Mouse (Mus musculus) intestine, embryonic 16.5 days (tissue): ENCODE measurements around the gene 2900026A02Rik. TPM values are rescaled to one million over a fixed set of nuclear protein-coding genes. Genes with fewer than 3 reads are reported as not detected.

ENCODE experiments used
- ATAC-seq: fragments of 200-750 bp; cut with Nextera tagmentation; 2 replicates; pipeline ENCODE4 v1.8.0; 2017; ENCODE audit warnings: moderate TSS enrichment, moderate library complexity
- H3K27ac ChIP-seq: fragments of 300-500 bp; sonication (generic); 2 replicates; pipeline ENCODE4 v1.5.1; 2014; ENCODE audit warnings: mild to moderate bottlenecking, low read length
- H3K27me3 ChIP-seq: fragments of 300-500 bp; sonication (generic); replicated peaks from 2 replicates; pipeline ENCODE4 v1.6.1; 2014; ENCODE audit warnings: low read length, control low read depth, mixed read lengths; ENCODE audit not compliant: control insufficient read depth, insufficient read depth
- H3K36me3 ChIP-seq: fragments of 300-500 bp; sonication (generic); 2 replicates; pipeline ENCODE4 v1.6.1; 2014; ENCODE audit warnings: low read length, control low read depth; ENCODE audit not compliant: control insufficient read depth, insufficient read depth
- H3K4me1 ChIP-seq: fragments of 300-500 bp; sonication (generic); 2 replicates; pipeline ENCODE4 v1.6.1; 2014; ENCODE audit warnings: low read length, control low read depth, mixed read lengths; ENCODE audit not compliant: control insufficient read depth, insufficient read depth
- H3K4me2 ChIP-seq: fragments of 300-500 bp; sonication (generic); 2 replicates; pipeline ENCODE4 v1.6.1; 2014; ENCODE audit warnings: low read depth, low read length, control low read depth
- H3K4me3 ChIP-seq: fragments of 300-500 bp; sonication (generic); 2 replicates; pipeline ENCODE4 v1.5.1; 2014; ENCODE audit warnings: mild to moderate bottlenecking, low read length
- H3K9ac ChIP-seq: fragments of 300-500 bp; sonication (generic); 2 replicates; pipeline ENCODE4 v1.6.1; 2014; ENCODE audit warnings: low read depth, low read length
- H3K9me3 ChIP-seq: fragments of 300-500 bp; sonication (generic); 2 replicates; pipeline ENCODE4 v1.6.1; 2016; ENCODE audit warnings: low read length, control low read depth; ENCODE audit not compliant: control insufficient read depth
- WGBS: fragments of 180-500 bp; shearing (Covaris S2); extraction: QIAGEN DNeasy Blood & Tissue Kit; methylation state at CpG from one replicate; pipeline ENCODE4 v1.1.7; 2014; 5-methylcytosine and 5-hydroxymethylcytosine counted together
- polyA plus RNA-seq: library from polyadenylated mRNA; unstranded; fragments of >200 nt; fragmentation: Nextera tagmentation; extraction: Ambion mirVana; gene quantifications from 2 replicates; pipeline ENCODE4 v1.2.1, GENCODE M21; 2015

Gene 2900026A02Rik
- polyA plus RNA-seq, 1 experiment from 2014 or later = 8.3 TPM

- WGBS = 16% methylated on average over 5 of the region's 5 CpGs
- H3K9ac ChIP-seq = no peak overlapping the region
- H3K4me2 ChIP-seq = no peak overlapping the region
- no peak overlapping the region for H3K27ac ChIP-seq
- H3K36me3 ChIP-seq = no peaks in the 10 kb centered on the region
- H3K4me3 ChIP-seq = no peak overlapping the region
- H3K9me3 ChIP-seq = no peaks in the 10 kb centered on the region; the same call in 1 of the 2 replicates
- H3K4me1 ChIP-seq = 0 out of 2 replicates have a peak, but pooled peaks cover 3% of the 10 kb centered on the region
- peak; percentile 36; the same call in 1 of the 2 replicates for ATAC-seq
- H3K27me3 ChIP-seq = no peaks in the 10 kb centered on the region
Observed at GRCm38 (mm10) chr5:113041567-113042071, 179.4 kb downstream of the 2900026A02Rik start.

- no peaks in the 10 kb centered on the region for H3K9me3 ChIP-seq
- no peaks in the 10 kb centered on the region for H3K27me3 ChIP-seq
- no peak overlapping the region for H3K27ac ChIP-seq
- no peak overlapping the region for H3K4me3 ChIP-seq
- H3K9ac ChIP-seq = no peak overlapping the region
- ATAC-seq = no peak
- 53% methylated on average over 6 of the region's 6 CpGs for WGBS
- H3K36me3 ChIP-seq = no peaks in the 10 kb centered on the region
- H3K4me1 ChIP-seq = peaks cover 8% of the 10 kb centered on the region; the same call in 1 of the 2 replicates
- H3K4me2 ChIP-seq = no peak overlapping the region
Observed at GRCm38 (mm10) chr5:113040776-113041175, 180.3 kb downstream of the 2900026A02Rik start.

- no peak overlapping the region for H3K27ac ChIP-seq
- no peak overlapping the region for H3K9ac ChIP-seq
- H3K4me1 ChIP-seq = peaks cover 17% of the 10 kb centered on the region
- no peaks in the 10 kb centered on the region for H3K9me3 ChIP-seq
- no peaks in the 10 kb centered on the region for H3K36me3 ChIP-seq
- ATAC-seq = no peak
- 85% methylated on average over 6 of the region's 6 CpGs for WGBS
- no peak overlapping the region for H3K4me3 ChIP-seq
- no peak overlapping the region for H3K4me2 ChIP-seq
- no peaks in the 10 kb centered on the region for H3K27me3 ChIP-seq
Observed at GRCm38 (mm10) chr5:113038601-113039000, 182.4 kb downstream of the 2900026A02Rik start.

Other genes with a start within 250 kb of the 2900026A02Rik start
- gene Grk3, start 205.4 kb downstream of the 2900026A02Rik start, polyA plus RNA-seq = 10.6 and 11.9 TPM in 2 replicates
- not detected in 2 replicates for gene Crybb2, start 151.1 kb downstream of the 2900026A02Rik start, polyA plus RNA-seq
- 0.35 and 0.56 TPM in 2 replicates for gene Crybb3, start 139.7 kb downstream of the 2900026A02Rik start, polyA plus RNA-seq
- gene Tmem211, start 5.7 kb upstream of the 2900026A02Rik start, polyA plus RNA-seq = 0.13 and 0.28 TPM in 2 replicates
- 10.3 and 11.1 TPM in 2 replicates for gene Sgsm1, start 89.5 kb upstream of the 2900026A02Rik start, polyA plus RNA-seq
- not detected in 2 replicates for gene Aym1, start 136.1 kb upstream of the 2900026A02Rik start, polyA plus RNA-seq